Mouse (Mus musculus): ENCODE data around the gene Cep170b. TPM values are rescaled to one million over a fixed set of nuclear protein-coding genes. Genes with fewer than 3 reads are reported as not detected.

Cep170b gene
- polyA plus RNA-seq, 2 experiments: 1.9 to 3.4 TPM

GRCm38 (mm10) chr12:112764141-112764540, 43.9 kb downstream of the Cep170b start:
- WGBS (ENCODE audit: insufficient replicate concordance): 49% methylated on average over 5 of the region's 5 CpGs
- Histone ChIP-seq H3K27me3 (ENCODE audit: control insufficient read depth, insufficient read depth, low read length) (no peaks in the 10 kb centered on the region), H3K27ac (no peak overlapping the region), H3K9me3 (ENCODE audit: control insufficient read depth, low read length) (no peaks in the 10 kb centered on the region), H3K4me3 (ENCODE audit: insufficient read depth in 1 of 2, low read depth in 2 of 2, low read length in 2 of 2) (no peak overlapping the region), H3K4me2 (ENCODE audit: low read depth) (no peak overlapping the region), H3K9ac (replicated peaks) (no peak overlapping the region), H3K4me1 (replicated peaks; ENCODE audit: control insufficient read depth in 2 of 2, insufficient read depth in 2 of 2, low read length in 1 of 2) (no peaks in the 10 kb centered on the region), H3K36me3 (replicated peaks; ENCODE audit: control insufficient read depth, insufficient read depth, low read depth) (no peaks in the 10 kb centered on the region)
- DNase-seq (ENCODE audit: low read depth in 3 of 3, low spot score in 3 of 3): no peak
- TF ChIP-seq EP300 (IDR thresholded peaks at IDR 0.05; ENCODE audit: low read depth) (no peak), CTCF (IDR thresholded peaks at IDR 0.05; ENCODE audit: low read depth) (no peak)
- no peak for ATAC-seq (ENCODE audit: insufficient read depth)

DNA sequence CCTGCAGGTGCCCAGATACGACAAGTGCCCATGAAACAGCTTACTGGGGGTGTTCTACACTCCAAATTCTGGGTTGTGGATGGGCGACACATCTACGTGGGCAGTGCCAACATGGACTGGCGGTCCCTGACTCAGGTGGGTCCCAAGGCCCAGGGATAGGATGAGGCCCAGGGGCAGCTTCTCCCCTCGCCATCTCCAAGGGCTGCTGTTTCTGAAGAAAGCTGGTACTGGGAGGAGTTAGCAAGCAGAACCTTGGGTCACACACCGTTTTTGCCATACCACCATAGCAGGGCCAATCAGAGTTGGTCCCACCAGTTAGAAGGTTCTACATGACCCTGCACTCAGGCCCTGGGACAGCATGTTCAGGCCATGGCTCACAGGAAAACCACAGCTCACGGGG, 44.7 kb downstream of the Cep170b start:
- no peak overlapping the region for H3K4me3 ChIP-seq (ENCODE audit: insufficient read depth in 1 of 2, low read depth in 2 of 2, low read length in 2 of 2)
- ATAC-seq (ENCODE audit: insufficient read depth): no peak
- H3K27ac ChIP-seq: no peak overlapping the region
- DNase-seq (ENCODE audit: low read depth in 3 of 3, low spot score in 3 of 3): no peak
- H3K36me3 ChIP-seq (replicated peaks; ENCODE audit: control insufficient read depth, insufficient read depth, low read depth): no peaks in the 10 kb centered on the region
- H3K27me3 ChIP-seq (ENCODE audit: control insufficient read depth, insufficient read depth, low read length): no peaks in the 10 kb centered on the region
- WGBS (ENCODE audit: insufficient replicate concordance): 57% methylated on average over 7 of the region's 7 CpGs
- no peak overlapping the region for H3K9ac ChIP-seq (replicated peaks)
- no peaks in the 10 kb centered on the region for H3K9me3 ChIP-seq (ENCODE audit: control insufficient read depth, low read length)
- H3K4me2 ChIP-seq (ENCODE audit: low read depth): no peak overlapping the region
- H3K4me1 ChIP-seq (replicated peaks; ENCODE audit: control insufficient read depth in 2 of 2, insufficient read depth in 2 of 2, low read length in 1 of 2): no peaks in the 10 kb centered on the region
- TF ChIP-seq CTCF (IDR thresholded peaks at IDR 0.05; ENCODE audit: low read depth) (no peak), EP300 (IDR thresholded peaks at IDR 0.05; ENCODE audit: low read depth) (no peak)

GRCm38 (mm10) chr12:112766586-112766985, 46.3 kb downstream of the Cep170b start:
- H3K9me3 ChIP-seq (ENCODE audit: control insufficient read depth, low read length): no peaks in the 10 kb centered on the region
- H3K9ac ChIP-seq (replicated peaks): no peak overlapping the region
- WGBS (ENCODE audit: insufficient replicate concordance): 67% methylated on average over 7 of the region's 7 CpGs
- DNase-seq (ENCODE audit: low read depth in 3 of 3, low spot score in 3 of 3) (no peak), ATAC-seq (ENCODE audit: insufficient read depth) (no peak)
- TF ChIP-seq EP300 (IDR thresholded peaks at IDR 0.05; ENCODE audit: low read depth): no peak
- TF ChIP-seq CTCF (IDR thresholded peaks at IDR 0.05; ENCODE audit: low read depth): no peak
- no peak overlapping the region for H3K27ac ChIP-seq
- H3K36me3 ChIP-seq (replicated peaks; ENCODE audit: control insufficient read depth, insufficient read depth, low read depth): no peaks in the 10 kb centered on the region
- H3K4me3 ChIP-seq (ENCODE audit: insufficient read depth in 1 of 2, low read depth in 2 of 2, low read length in 2 of 2): no peak overlapping the region
- no peak overlapping the region for H3K4me2 ChIP-seq (ENCODE audit: low read depth)
- H3K27me3 ChIP-seq (ENCODE audit: control insufficient read depth, insufficient read depth, low read length): no peaks in the 10 kb centered on the region
- no peaks in the 10 kb centered on the region for H3K4me1 ChIP-seq (replicated peaks; ENCODE audit: control insufficient read depth in 2 of 2, insufficient read depth in 2 of 2, low read length in 1 of 2)

DNA sequence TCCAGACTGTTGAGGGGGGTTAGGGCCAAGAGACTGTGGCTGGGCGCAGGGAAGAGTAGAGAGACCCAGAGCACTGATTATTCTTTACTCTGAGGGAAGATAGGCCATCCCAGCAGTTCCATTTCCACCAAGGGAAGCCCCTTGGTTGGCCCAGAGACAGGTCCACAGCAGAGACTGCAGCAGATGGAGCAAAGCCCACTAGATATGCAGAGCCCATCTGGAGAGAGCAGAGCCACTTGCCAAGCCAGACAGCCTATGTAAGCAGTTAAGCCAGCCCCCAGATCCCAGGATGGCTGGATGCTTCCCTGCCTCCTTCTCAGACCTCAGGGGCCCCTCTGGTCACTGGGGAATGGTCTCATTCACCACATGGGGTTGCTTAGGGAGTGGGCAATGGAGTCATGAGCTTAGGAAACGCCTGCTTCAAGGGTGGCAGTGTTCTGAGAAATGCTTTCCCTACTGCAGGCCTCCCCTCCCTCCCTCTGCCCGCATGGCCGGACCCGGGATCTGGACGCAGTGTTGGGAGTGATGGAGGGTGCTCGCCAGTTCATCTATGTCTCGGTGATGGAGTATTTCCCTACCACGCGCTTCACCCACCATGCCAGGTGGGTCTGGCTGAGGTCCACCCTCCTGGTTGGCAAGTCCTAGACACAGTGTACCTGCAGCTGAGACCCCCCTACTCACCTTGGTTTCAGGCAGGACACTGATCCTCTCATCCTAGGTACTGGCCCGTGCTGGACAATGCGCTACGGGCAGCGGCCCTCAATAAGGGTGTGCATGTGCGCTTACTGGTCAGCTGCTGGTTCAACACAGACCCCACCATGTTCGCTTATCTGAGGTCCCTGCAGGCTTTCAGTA, 47.0 kb downstream of the Cep170b start:
- no peaks in the 10 kb centered on the region for H3K4me1 ChIP-seq (replicated peaks; ENCODE audit: control insufficient read depth in 2 of 2, insufficient read depth in 2 of 2, low read length in 1 of 2)
- H3K27ac ChIP-seq: no peak overlapping the region
- no peaks in the 10 kb centered on the region for H3K9me3 ChIP-seq (ENCODE audit: control insufficient read depth, low read length)
- H3K4me2 ChIP-seq (ENCODE audit: low read depth): no peak overlapping the region
- 78% methylated on average over 16 of the region's 16 CpGs for WGBS (ENCODE audit: insufficient replicate concordance)
- DNase-seq (ENCODE audit: low read depth in 3 of 3, low spot score in 3 of 3): no peak
- H3K27me3 ChIP-seq (ENCODE audit: control insufficient read depth, insufficient read depth, low read length): no peaks in the 10 kb centered on the region
- no peak for TF ChIP-seq CTCF (IDR thresholded peaks at IDR 0.05; ENCODE audit: low read depth)
- TF ChIP-seq EP300 (IDR thresholded peaks at IDR 0.05; ENCODE audit: low read depth): no peak
- H3K9ac ChIP-seq (replicated peaks): no peak overlapping the region
- ATAC-seq (ENCODE audit: insufficient read depth): no peak
- H3K36me3 ChIP-seq (replicated peaks; ENCODE audit: control insufficient read depth, insufficient read depth, low read depth): no peaks in the 10 kb centered on the region
- no peak overlapping the region for H3K4me3 ChIP-seq (ENCODE audit: insufficient read depth in 1 of 2, low read depth in 2 of 2, low read length in 2 of 2)

DNA sequence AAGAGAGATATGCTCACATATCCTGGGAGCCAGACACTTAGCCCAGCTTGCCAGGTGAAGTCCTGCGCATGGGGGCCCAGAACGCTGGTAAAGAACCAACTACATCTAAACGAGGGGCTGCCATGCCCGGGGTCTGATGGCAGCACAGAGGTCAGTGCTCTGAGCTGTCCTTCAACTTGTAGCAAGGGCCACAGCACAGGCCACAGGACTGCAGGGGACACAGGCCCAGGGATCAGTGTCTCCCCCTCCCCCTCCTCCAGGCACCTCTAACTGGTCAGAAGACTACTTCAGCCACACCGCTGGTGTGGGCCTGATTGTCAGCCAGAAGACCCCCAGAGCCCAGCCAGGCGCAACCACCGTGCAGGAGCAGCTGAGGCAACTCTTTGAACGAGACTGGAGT, 47.9 kb downstream of the Cep170b start:
- Histone ChIP-seq H3K27me3 (ENCODE audit: control insufficient read depth, insufficient read depth, low read length) (no peaks in the 10 kb centered on the region), H3K4me2 (ENCODE audit: low read depth) (no peak overlapping the region), H3K9me3 (ENCODE audit: control insufficient read depth, low read length) (no peaks in the 10 kb centered on the region), H3K36me3 (replicated peaks; ENCODE audit: control insufficient read depth, insufficient read depth, low read depth) (no peaks in the 10 kb centered on the region), H3K4me1 (replicated peaks; ENCODE audit: control insufficient read depth in 2 of 2, insufficient read depth in 2 of 2, low read length in 1 of 2) (no peaks in the 10 kb centered on the region), H3K4me3 (ENCODE audit: insufficient read depth in 1 of 2, low read depth in 2 of 2, low read length in 2 of 2) (no peak overlapping the region), H3K9ac (replicated peaks) (no peak overlapping the region), H3K27ac (no peak overlapping the region)
- ATAC-seq (ENCODE audit: insufficient read depth) (no peak), DNase-seq (ENCODE audit: low read depth in 3 of 3, low spot score in 3 of 3) (no peak)
- WGBS (ENCODE audit: insufficient replicate concordance): 62% methylated on average over 8 of the region's 8 CpGs
- no peak for TF ChIP-seq EP300 (IDR thresholded peaks at IDR 0.05; ENCODE audit: low read depth)

Measured in liver, embryonic 14.5 days (tissue).